7 mouse cellular contexts compared by ENCODE assay signal in genomic region chr17:15526986-15527810, GRCm38 (mm10). TPM values are rescaled to one million over a fixed set of nuclear protein-coding genes. Genes with fewer than 3 reads are reported as not detected.
DNase-seq lines count a peak whose midpoint lies in the region; ATAC-seq lines count a peak whose summit lies in the region.

Gene Pdcd2 (minus strand): TSS chr17:15527301.

- H3K9ac ChIP-seq in intestine, embryonic 15.5 days, result peak within 1 kb of the TSS; percentile 83

- peak within 1 kb of the TSS; percentile 85 for H3K4me3 ChIP-seq in intestine, embryonic 15.5 days (replicated peaks)
- H3K4me3 ChIP-seq in midbrain, embryonic 10.5 days, result peak within 1 kb of the TSS; percentile 96

- 0 out of 2 replicates have a peak, but pooled peaks cover 7% of the 10 kb centered on the region for H3K36me3 ChIP-seq in intestine, embryonic 15.5 days
- H3K36me3 ChIP-seq in midbrain, embryonic 10.5 days, result peaks cover 36% of the 10 kb centered on the region

- no peaks in the 10 kb centered on the region for H3K27me3 ChIP-seq in intestine, embryonic 15.5 days (replicated peaks)
- no peaks in the 10 kb centered on the region for H3K27me3 ChIP-seq in midbrain, embryonic 10.5 days (ENCODE audit: low read depth, poor library complexity, severe bottlenecking)

- H3K4me1 ChIP-seq in intestine, embryonic 15.5 days (replicated peaks), result 0 out of 2 replicates have a peak, but pooled peaks cover 3% of the 10 kb centered on the region
- peaks cover 30% of the 10 kb centered on the region for H3K4me1 ChIP-seq in midbrain, embryonic 10.5 days

- peak within 1 kb of the TSS; percentile 87 for H3K27ac ChIP-seq in intestine, embryonic 15.5 days
- H3K27ac ChIP-seq in midbrain, embryonic 10.5 days (replicated peaks), result peak within 1 kb of the TSS; percentile 89

- WGBS in intestine, embryonic 15.5 days, result under 1% methylated on average over 54 of the region's 55 CpGs
- 2% methylated on average over 55 of the region's 55 CpGs for WGBS in midbrain, embryonic 10.5 days

- peak; percentile 100 for ATAC-seq in intestine, embryonic 15.5 days

- H3K9me3 ChIP-seq in intestine, embryonic 15.5 days, result no peaks in the 10 kb centered on the region
- H3K9me3 ChIP-seq in midbrain, embryonic 10.5 days (replicated peaks), result no peaks in the 10 kb centered on the region

- intact Hi-C loops in gastrocnemius, postnatal 36 days (cut with DNase I), result no loop called here
- intact Hi-C loops in left cerebral cortex, postnatal 25 days (cut with DNase I), result loop anchor here (2.0 to 5.0 kb wide), 2 partner anchors 38 to 180 kb away; partner anchors contain the start of gene Prdm9

- H3K4me2 ChIP-seq in intestine, embryonic 15.5 days (replicated peaks), result peak within 1 kb of the TSS; percentile 70

- peak; percentile 97 for DNase-seq in adrenal gland, adult 2 months
- DNase-seq in embryo, embryonic 11.5 days (ENCODE audit: low read depth, low spot score), result peak; percentile 91
- DNase-seq in gastrocnemius, postnatal 36 days, result peak; percentile 88 to 94
- peak; percentile 93 to 96 for DNase-seq in left cerebral cortex, postnatal 25 days (ENCODE audit: low spot score in 2 of 2)
- peak; percentile 98 for DNase-seq in midbrain, embryonic 10.5 days (ENCODE audit: low spot score)
- DNase-seq in right cerebral cortex, postnatal 4 days, result peak; percentile 84

RNA-seq across cellular contexts. Expression of gene Pdcd2, which starts in this region (rescaled TPM):
- 10 to 100 TPM; 26.4 to 28.3 TPM for total RNA-seq in adrenal gland, adult 2 months (2021)
- 48.7 and 61.9 TPM in 2 replicates for polyA plus RNA-seq in adrenal gland, adult 2 months (2012; rRNA removed)
- total RNA-seq in gastrocnemius, postnatal 36 days (2021), result 10 to 100 TPM; 13.9 to 20.1 TPM
- polyA plus RNA-seq in intestine, embryonic 15.5 days (2015; fragmentation: Nextera tagmentation; extraction: Ambion mirVana), result 49.9 and 57.0 TPM in 2 replicates
- 10 to 100 TPM; 14.7 to 17.0 TPM for total RNA-seq in left cerebral cortex, postnatal 25 days (2021)
- polyA plus RNA-seq in midbrain, embryonic 10.5 days (2016; fragmentation: Nextera tagmentation; extraction: Ambion mirVana), result 47.1 and 52.9 TPM in 2 replicates

Comparison
In these comparisons a context has a peak if more than half of its experiments do, and no peak if none do; other contexts are left out.
1. Peak in every context shown above with its lines: DNase-seq, ATAC-seq, H3K4me3 ChIP-seq and H3K27ac ChIP-seq.